Mouse (Mus musculus) lung, postnatal 4 days (tissue): ENCODE results near the gene Dtymk.
"Not testable (repeated sequence)": the region's sequence is repeated elsewhere in the genome, so short reads cannot be mapped to it uniquely, and the experiment has no call there.

Experiments used
- DNase-seq, 2 experiments: peaks; one replicate each; pipeline ENCODE4 v3.0.0; 2021

Gene Dtymk

DNA sequence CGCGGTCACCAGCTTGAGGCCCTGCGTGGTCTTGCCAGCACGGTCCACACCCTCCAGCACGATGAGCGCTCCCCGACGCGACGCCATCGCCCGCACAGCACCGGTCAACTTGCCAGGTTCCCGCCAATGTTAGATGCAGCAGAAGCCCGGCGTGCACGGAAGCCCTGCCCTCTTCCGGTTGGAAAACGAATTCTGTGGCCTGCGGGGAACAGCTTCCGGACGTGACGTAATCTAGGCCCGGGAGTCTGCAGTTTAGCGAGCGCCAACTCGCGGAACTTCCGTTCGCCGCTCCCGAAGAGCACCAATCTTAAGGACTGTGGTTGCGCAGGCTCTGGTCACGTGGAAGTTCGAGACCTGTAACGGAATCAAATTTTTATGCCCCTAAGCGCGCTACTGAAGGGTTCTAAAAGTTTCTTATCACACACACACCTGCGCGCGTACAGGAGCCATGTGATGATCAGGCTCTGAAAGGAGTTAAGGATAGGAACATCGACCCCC, at the start of gene Dtymk:
Gene Dtymk, minus strand, starts transcription at position 194 of the 498 bp plus-strand sequence.
- DNase-seq = peak; percentile 94 to 95

DNA sequence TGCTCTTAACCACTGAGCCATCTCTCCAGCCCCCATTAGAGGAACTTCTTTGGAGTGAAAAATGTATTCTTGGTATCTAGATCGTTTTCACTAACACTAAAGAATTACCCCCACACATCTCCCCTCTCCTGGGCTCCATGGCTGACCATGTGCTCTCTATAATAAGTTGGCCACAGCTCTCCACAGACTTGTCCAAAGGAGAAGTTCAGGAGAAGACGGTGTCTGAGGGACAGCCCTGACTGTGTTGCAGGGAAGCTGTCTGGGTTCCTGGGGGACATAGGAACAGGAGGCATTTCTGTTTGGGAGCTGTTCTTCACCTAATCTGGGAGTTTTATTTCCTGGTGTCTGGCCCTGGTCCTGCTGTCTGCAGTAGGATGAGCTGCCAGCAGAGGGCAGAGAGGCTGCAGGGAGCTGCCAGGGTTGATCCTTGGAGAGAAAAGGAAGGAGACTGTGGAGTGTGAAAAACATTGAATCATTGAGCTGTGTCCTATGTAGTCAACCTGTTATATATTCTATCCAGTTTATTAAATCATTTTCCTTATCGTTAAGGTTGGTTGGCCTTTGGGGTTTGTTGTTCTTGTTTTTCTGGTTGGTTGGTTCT, 44.1 kb upstream of the Dtymk start:
- not testable (repeated sequence) for DNase-seq

DNA sequence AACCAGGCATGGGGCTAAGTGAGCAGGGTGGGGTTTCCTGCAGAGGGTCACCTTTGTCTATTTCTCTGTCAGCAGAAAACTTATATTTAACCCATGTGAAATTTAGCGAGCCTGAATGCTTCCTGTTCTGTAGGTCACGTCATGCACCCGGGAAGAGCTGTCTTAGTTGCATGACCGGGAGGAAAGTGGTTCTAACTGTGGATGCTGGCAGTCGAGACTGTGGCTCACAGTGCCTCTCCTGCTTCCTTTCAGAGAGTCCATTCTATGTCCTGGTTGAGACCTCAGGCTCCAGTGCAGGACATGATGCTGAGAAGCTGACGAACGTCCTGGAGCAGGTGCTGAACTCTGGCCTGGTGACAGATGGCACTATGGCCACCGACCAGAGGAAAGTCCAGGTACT, 36.8 kb upstream of the Dtymk start:
- peak in 1 of 2 experiments; percentile 17 for DNase-seq

DNA sequence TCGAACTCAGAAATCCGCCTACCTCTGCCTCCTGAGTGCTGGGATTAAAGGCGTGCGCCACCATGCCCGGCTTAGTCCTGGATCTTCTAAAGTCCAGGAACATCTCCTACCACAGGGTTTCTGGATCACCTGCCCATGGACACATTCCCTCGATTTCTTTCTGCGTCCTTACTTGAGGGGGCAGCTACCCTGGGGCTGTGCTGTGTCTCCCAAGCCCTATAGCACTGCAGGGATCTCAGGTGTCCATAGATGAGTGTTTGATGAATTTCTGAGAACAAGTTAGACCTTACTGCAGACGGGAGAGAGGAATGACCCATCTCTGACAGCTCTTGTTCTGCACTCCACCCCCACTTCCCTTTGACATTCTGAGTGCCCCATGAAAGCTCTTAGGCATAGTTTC, 35.6 kb upstream of the Dtymk start:
- no peak for DNase-seq

DNA sequence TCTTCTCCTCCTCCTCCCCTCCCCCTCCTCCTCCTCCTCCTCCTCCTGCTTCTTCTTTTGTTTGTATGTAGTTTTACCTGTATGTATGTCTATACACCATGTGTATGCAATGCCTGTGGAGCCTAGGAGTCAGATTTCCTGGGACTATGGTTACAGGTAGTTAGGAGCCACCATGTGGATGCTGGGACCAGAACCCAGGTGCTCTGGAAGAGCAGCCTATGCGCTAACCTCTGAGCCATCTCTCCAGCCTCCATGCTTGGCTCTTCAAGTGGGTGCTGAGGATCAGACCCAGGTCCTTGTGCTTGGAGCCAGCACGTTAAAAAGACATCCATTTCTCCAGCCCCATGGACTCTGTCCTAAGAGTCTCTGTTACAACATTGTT, 34.8 kb upstream of the Dtymk start:
- peak in 1 of 2 experiments; percentile 5 for DNase-seq

DNA sequence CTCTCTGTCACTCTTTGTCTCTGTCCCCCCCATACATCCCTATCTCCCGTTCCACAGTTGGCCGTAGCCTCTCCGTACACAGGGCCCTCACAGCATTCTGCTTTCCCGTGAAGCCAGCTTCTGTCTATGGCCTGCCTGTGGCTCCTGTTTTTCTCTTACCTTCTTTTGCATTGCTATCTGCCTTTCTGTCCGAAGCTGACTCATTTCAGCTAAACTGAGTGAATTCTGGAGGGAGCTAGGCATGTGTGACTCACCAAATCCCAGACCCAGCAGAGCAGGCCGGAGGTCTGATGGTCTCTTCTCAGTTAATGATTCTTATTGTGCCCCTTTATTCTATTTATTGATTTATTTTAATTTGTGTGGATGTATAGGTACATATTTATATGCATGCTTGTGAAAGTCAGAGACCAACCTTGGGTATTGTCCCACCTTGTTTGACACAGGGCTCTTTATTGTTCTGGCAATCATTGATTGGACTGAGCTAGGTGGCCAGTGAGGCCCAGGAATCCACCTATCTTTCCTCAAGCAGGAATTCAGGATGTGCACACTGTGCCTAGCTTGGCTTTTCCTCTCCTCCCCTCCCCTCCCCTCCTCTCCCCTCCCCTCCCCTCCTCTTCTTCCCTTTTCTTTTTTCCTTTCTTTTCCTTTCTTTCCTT, 34.3 kb upstream of the Dtymk start:
- no peak for DNase-seq

DNA sequence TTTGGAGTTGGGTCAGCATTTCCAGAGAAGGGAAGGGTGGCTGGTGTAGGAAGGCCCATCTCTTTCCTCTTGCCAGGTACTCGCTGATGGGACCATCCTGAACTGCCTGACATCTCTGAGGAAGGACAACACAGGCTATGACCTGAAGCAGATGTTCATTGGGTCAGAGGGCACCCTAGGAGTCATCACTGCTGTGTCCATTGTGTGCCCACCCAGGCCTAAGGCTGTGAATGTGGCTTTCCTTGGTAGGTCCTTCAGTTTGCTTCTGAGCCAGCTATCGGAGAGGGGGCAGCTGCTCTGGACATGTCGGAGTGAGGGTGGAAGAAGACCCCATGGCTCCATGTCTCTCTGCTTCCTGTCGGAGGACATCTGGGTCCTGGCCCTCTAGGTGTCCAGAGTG, 33.5 kb upstream of the Dtymk start:
- DNase-seq = peak in 1 of 2 experiments; percentile 23

DNA sequence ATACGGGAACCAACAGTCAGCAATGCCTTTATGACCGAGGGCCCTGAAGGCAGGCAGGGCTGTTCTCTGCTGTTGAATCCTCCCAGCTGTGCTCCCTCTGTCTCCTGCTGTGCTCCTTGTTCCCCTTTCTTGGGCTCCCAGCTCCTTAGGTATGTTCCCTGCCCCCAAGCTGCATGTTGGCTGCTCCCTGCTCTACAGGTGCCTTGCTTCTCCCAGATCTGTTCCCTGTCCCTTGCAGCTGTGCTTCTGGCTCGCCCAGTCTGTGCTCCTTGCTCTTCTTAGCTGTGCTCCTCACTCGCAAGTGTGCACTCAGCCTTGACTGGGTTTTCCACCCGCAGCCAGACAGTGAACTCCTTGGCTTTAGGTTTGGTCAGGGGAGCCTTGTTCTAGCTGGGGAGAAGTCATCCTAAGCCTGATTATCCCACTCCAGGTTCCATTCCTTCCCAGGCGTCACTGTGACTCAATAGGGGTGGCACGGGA, 33.0 kb upstream of the Dtymk start:
- no peak for DNase-seq

DNA sequence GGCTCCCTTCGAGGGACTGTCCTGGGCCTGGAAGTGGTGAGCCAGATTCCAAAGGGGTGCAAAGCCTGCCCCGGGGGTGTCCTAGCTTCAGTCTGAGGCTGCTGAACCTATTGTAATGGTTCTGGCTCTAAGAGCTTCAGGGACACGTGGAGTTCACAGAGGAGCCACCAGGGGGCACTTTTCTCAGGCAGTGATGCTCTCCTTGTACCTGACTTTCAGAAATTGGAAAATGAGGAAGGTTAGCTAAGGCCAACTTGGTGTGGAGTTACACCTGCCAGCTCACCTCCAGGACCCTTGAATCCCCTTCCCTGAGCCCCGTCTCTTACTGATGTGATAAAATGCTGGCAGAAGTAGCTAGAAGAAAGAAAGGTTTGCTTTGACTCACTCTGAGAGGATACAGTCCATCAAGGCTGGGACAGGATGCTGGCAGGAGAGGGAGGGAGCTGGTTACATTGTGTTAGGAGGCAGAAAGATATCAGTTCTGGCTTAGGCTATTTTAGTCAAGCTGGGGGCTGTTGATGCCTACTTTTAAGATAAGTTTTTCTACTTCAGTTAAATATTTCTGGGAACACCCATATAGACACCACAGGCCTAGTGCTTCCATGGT, 31.1 kb upstream of the Dtymk start:
- not testable (repeated sequence) for DNase-seq

DNA sequence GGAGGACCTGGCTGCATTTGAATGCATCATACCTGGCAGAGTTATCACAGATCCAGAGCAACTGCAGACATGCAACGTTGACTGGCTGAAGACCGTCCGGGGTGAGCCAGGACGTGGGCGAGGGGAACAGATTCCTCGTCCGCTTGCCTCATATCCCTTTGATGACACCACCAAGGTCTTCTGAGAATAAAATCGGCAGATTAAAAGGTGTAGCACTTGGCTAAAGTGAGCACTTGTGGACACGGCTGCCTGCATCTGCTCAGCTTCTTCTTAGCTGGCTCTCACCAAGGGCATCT, 24.8 kb upstream of the Dtymk start:
- DNase-seq = no peak

DNA sequence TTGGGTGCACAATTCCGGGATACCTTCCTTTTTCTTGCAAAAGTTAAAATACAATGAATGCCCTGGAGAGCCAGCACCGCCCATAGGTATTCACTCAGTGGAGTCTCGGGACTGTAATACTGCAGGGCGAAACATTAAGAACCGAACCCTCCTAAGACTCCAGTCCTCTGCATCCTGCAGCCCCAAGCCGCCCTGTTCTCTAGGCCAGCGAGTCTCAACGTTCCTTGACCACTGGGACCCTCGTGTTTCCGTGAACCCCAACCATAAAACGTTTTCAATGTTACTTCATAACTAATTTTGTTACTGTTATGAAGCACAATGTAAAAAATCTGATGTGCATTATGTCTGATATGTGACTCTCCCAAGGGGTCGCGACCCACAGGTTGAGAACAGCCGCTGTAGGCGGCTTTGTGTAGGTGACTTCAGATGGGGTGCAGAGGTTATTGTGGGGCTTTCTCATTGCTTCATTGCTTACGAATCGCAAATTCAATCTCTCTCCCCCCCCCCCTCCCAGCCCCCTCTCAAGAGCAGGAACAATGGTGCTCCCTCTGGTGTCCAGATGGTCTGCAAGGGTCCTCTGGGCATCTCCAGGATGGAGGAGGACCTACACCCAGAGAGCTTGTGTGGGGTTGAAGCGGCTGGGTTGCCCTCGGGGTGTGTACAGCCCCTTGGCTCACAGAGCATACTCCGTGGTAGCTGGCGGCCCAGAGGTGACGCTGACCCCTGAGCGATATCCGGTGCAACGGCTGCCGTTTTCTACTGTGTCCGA, 24.2 kb upstream of the Dtymk start:
- no peak for DNase-seq

DNA sequence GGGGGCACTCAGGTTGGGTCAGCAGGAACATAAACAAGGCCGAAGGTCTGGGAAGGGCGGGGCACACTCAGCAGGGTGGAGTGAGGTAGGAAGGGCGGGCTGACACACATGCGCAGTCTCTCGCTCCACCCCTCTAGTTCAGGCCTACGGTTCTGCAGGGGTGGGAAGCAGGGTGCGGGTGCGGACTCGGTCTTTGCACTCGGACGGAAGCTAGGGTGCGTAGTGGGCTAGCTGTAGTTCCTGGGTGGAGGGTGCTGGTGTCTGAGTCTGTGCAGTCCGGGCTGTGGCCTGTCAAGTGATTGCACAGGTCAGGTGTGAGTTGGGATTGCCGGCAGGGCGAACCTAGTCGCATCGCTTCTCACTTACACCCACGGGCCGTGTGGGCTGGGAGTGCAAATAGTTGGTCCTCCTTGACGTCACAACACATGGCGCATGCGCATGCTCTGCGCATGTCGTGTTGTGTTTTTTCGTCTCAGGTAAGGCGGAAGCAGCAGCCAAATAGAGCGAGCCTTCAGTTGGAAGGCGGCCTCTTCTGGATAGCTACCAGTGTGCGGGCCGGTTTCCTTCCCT, 23.5 kb upstream of the Dtymk start:
- peak; percentile 94 to 96 for DNase-seq

DNA sequence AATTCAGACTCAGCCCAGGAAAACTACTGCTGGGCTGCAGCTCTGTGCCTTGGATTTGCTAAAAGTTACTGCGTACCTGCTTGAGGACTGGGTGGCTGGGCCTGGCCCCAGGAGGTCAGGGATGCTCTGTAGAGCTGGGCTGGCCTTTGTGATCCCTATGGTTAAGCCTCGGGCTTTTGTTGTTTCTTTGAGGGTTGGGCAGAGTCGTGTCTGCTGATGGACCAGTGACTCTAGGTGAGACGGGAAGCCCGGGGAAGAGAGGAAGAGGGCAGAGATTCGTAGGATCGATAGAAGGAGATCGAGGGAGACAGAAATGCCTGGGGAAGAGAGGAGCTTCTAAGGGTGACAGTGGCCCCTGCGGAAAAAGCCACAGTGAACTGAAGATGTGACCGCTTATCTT, 22.9 kb upstream of the Dtymk start, which contains the start of gene D2hgdh:
Gene D2hgdh, plus strand, starts transcription at position 301 of the 400 bp plus-strand sequence.
- no peak for DNase-seq

DNA sequence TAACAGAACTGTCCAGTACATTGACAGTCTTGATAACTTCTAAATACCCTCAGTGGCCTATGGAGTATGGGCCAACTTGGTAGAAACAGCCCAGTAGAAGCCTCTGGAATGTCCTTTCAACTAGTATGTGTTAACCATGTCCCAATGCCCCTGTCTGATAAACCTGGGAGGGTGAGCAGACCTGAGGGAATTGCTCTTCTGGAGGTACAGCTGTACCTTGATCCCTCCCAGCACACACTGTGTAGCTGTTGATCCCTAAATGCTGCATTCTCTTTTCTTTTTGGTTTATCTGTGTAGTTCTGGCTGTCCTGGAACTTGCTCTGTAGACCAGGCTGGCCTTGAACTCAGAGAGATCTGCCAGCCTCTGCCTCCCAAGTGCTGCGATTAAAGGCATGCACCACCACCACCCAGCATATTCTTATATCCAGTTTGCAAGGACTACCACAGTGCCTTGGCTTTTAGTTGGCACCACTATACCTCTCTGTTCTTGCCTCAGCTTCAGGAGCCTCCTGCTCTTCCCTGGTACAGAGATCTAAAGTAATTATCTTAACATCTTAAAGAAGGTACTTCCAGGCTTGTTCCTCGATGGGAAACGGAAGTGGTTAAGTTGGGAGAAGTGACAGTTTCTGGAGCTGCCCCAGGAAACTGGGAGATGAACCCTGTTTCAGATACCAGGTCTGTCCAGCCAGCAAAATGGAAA, 22.2 kb upstream of the Dtymk start:
- peak in 1 of 2 experiments; percentile 12 for DNase-seq

DNA sequence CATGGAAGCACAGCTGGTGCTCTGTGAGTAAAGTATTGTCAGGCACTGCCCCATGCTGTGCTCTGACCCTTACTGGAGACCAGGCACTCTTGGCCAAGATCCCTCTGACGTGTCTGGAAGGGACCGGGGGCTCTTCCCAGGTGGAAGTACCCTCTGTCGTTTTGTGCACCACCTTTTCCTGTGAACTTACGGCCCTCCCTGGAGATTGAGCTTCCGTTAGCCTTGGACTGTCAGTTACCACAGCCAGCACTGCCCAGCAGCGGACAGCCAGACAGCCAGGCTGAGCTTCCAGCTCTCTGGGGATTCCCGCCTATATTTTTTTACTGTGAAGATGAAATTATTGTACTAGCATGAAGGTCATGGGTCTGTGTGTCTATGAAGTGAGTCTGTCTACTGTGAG, 17.0 kb upstream of the Dtymk start:
- no peak for DNase-seq

DNA sequence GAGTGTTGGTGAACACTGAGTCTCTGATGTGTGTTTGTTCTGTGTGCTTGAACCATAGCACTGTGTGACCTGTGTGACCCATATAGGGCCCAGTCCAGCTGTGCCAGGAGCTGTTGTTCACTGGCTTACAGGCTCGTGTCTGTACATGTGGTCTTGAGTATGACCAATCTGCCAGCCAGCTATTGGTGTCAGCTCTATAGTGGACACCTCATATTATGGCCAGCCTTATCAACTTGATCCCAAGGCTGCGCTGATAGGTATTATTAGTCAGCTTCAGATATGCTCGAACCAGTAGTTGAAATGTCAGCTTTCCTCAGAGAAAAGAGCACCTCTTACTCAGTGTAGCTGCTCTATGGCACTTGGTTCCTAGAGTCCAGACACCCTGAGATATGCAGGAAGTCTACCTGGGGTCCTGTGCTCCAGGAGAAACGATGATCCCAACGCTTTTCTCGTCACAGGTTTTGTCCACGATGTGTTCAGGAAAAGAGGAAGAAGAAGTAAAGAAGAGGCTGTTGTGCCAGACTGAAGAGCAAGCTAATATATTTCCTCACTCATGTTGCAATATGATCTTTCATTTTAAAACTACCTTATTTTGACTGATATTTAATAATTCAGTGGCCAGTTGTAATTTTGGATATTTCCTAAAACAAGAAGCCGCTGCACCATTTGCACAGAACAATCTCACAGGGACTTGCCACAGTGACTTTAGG, 16.2 kb upstream of the Dtymk start:
- no peak for DNase-seq

DNA sequence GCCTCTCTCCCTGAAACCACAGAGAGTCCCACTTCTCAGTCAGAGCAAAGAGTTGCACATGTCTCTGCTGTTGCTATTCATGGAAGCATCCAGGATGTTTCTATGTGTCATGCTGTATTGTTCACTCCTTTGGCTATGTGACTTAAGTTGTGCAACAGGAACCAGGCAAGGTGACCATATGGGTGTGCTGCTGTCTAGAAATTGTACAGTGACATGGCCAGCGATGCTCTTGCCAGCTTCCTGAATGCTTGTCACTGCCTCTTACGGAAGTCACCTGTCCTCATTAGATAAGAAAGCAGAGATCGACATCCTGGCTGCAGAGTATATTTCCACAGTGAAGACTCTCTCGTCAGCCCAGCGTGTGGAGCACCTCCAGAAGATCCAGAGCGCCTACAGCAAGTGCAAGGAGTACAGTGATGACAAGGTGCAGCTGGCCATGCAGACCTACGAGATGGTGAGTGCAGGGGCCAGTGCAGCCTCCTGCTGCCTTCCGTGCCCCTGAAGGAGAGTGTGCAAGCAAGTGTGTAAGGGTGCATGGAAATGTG, 9.8 kb upstream of the Dtymk start:
- no peak for DNase-seq

DNA sequence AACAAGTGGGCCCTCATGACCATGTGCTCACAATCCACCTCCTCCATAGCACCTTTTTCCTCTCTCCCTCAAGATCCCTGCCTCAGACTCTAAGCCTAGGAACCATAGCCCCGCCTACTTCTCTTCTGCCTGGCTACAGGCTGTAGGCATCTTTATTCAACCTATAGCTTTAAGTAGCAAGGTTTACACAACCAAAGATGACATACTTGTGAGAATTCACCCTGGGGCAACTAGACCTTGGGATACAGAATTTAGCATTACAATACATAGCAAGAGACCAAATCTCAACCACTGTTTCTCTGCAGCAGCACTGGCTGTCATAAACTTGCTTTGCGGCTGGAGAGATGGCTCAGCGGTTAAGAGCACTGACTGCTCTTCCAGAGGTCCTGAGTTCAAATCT, 8.3 kb upstream of the Dtymk start:
- DNase-seq = no peak

DNA sequence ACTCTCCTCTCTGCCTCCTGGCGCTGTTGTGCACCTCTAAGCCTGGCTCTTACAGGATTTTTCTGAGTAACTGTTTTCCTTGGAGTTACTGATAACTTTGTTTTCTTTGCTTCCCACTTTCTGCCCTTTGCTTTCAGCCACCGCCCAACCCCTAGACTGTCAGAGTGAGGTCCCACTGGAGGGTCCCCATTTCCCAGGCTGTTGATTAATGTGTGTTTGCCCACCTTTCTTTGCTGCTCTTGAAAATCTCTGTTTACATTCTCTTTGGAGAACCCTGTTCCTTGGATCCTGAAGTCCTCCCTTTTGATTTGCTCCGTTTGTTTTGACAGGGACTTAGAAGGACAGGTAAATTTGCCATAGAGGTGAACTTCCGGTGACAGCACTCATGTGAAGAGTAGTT, 7.1 kb upstream of the Dtymk start:
- DNase-seq = no peak

DNA sequence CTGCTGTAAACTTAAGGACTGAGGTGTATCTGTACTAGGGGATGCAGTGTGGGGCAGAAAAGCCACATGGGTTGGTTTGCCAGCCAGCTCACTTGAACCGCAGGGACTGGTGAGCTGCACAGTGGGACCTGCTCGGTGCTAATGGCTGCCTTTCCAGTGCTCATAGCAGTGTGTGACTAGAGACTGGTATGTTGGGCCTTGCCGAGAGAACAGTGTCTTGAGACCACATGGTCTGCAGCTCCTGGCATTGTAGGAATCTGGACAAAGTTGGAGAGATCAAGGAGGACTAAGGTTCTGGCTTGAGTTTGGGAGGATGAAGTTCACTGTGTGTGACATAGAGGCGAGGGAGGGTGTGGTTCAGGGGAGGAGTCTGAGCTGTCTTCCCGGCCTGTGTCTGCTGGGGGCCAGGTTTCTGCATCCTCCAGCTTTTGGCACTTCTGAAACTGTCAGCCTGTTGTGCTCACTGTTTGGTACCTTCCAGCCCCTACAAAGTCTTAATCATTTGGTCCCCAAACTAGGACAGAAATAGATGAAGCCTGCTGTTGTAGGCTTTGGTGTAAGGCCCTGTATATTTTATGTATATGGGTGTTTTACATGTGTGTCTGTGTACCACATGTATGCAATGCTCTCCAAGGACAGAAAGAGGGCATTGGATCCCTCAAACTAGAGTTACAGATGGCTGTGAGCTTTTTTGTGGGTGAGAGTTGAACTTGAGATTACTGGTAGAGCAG, 3.7 kb upstream of the Dtymk start:
- DNase-seq = no peak

DNA sequence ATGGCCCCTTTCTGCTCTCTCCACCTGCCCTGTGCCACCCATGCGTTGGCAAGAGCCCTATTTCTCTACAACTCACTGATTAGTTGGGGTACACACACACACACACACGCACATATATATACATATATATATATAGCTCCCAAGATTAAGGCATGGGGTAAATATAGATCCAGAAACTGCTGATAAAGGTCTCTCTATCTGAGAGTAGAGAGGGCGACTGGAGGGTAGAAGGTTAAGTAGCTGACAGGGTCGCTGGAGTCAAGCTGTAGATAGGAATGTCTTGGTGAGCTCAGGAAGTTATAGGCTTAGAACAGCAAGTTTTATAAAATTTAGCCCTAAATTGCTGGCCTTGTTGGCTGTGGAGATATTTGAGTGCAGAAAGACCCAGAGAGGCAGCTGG, 3.1 kb upstream of the Dtymk start:
- no peak for DNase-seq
